Mouse (Mus musculus): ENCODE results near the gene Ppib. TPM values are rescaled to one million over a fixed set of nuclear protein-coding genes. Genes with fewer than 3 reads are reported as not detected.

The Ppib gene
- polyA plus RNA-seq, 1 experiment = 338 TPM

- Histone ChIP-seq H3K27me3 (replicated peaks; ENCODE audit: control insufficient read depth, insufficient read depth, low read length) (no peaks in the 10 kb centered on the region), H3K4me3 (ENCODE audit: insufficient read depth, low read depth, low read length) (no peak overlapping the region)
- 99% methylated on average over 3 of the region's 3 CpGs for WGBS
Observed at GRCm38 (mm10) chr9:66043241-66043640, 16.8 kb upstream of the Ppib start.

GRCm38 (mm10) chr9:66049931-66050601, 10.0 kb upstream of the Ppib start:
- no peaks in the 10 kb centered on the region for H3K27me3 ChIP-seq (replicated peaks; ENCODE audit: control insufficient read depth, insufficient read depth, low read length)

More at GRCm38 (mm10) chr9:66043241-66043640, 16.8 kb upstream of the Ppib start:
- no peak for TF ChIP-seq POLR2A (IDR thresholded peaks at IDR 0.05; ENCODE audit: low read depth, low read length)
- no peak for TF ChIP-seq CTCF (conservative IDR thresholded peaks at IDR 0.05; ENCODE audit: insufficient read depth, insufficient read length, low read depth, low read length)
- Histone ChIP-seq H3K27ac (ENCODE audit: insufficient read depth, low read depth, low read length) (no peak overlapping the region), H3K4me1 (ENCODE audit: control insufficient read depth, insufficient read depth, low read length) (no peaks in the 10 kb centered on the region), H3K36me3 (ENCODE audit: control insufficient read depth, insufficient read depth, low read length) (no peaks in the 10 kb centered on the region)
- DNase-seq = no peak

DNA sequence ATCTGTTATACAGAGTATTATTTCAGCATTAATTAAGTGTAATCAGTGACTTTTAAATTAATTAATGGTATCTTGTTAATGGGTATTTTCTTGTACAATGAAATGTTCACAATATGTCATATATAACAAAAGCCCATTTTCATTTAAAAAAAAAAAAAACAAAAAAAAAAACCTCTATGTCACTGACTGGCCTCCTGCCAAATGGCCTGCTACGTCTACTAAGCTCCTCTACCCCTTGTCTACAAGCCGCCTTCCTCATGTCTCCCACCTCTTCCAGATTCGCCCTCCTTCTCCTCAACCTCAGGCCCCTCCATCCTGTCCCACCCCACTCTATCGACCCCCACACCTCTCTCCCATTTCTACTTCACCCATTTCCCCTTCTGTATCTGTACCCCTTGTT, 8.5 kb upstream of the Ppib start:
- Histone ChIP-seq H3K27me3 (replicated peaks; ENCODE audit: control insufficient read depth, insufficient read depth, low read length) (no peaks in the 10 kb centered on the region), H3K4me1 (ENCODE audit: control insufficient read depth, insufficient read depth, low read length) (no peaks in the 10 kb centered on the region; the same call in 1 of the 2 replicates), H3K36me3 (ENCODE audit: control insufficient read depth, insufficient read depth, low read length) (no peaks in the 10 kb centered on the region), H3K4me3 (ENCODE audit: insufficient read depth, low read depth, low read length) (no peak overlapping the region), H3K27ac (ENCODE audit: insufficient read depth, low read depth, low read length) (no peak overlapping the region)
- DNase-seq = no peak
- 67% methylated on average over 4 of the region's 4 CpGs for WGBS
- TF ChIP-seq CTCF (conservative IDR thresholded peaks at IDR 0.05; ENCODE audit: insufficient read depth, insufficient read length, low read depth, low read length) (no peak), POLR2A (IDR thresholded peaks at IDR 0.05; ENCODE audit: low read depth, low read length) (no peak)

More at GRCm38 (mm10) chr9:66049931-66050601, 10.0 kb upstream of the Ppib start:
- no peak overlapping the region for H3K4me3 ChIP-seq (ENCODE audit: insufficient read depth, low read depth, low read length)
- TF ChIP-seq CTCF (conservative IDR thresholded peaks at IDR 0.05; ENCODE audit: insufficient read depth, insufficient read length, low read depth, low read length) = no peak
- no peak for TF ChIP-seq POLR2A (IDR thresholded peaks at IDR 0.05; ENCODE audit: low read depth, low read length)
- WGBS = 67% methylated on average over 6 of the region's 6 CpGs
- H3K27ac ChIP-seq (ENCODE audit: insufficient read depth, low read depth, low read length) = no peak overlapping the region
- no peaks in the 10 kb centered on the region; the same call in 1 of the 2 replicates for H3K4me1 ChIP-seq (ENCODE audit: control insufficient read depth, insufficient read depth, low read length)
- no peak for DNase-seq
- H3K36me3 ChIP-seq (ENCODE audit: control insufficient read depth, insufficient read depth, low read length) = no peaks in the 10 kb centered on the region

DNA sequence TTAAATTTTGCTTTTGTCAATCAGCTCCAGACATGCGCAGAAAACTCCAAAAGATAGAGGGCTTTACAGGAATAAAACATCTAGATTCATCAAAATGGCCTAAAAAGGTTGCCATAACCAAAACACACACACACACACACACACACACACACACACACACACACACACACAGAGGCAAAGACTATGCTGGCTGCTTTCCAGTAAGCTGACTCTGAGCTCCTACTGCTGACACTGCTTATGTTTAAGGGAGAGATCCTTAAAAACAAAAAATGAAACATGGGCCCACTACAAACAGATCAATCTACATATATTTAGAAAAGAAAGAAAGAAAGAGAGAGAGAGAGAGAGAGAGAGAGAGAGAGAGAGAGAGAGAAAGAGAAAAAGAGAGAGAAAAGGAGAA, 7.3 kb upstream of the Ppib start:
- no peak for TF ChIP-seq CTCF (conservative IDR thresholded peaks at IDR 0.05; ENCODE audit: insufficient read depth, insufficient read length, low read depth, low read length)
- no peak for TF ChIP-seq POLR2A (IDR thresholded peaks at IDR 0.05; ENCODE audit: low read depth, low read length)
- H3K36me3 ChIP-seq (ENCODE audit: control insufficient read depth, insufficient read depth, low read length) = no peaks in the 10 kb centered on the region
- DNase-seq = no peak
- no peaks in the 10 kb centered on the region; the same call in 1 of the 2 replicates for H3K4me1 ChIP-seq (ENCODE audit: control insufficient read depth, insufficient read depth, low read length)
- H3K27ac ChIP-seq (ENCODE audit: insufficient read depth, low read depth, low read length) = no peak overlapping the region
- H3K27me3 ChIP-seq (replicated peaks; ENCODE audit: control insufficient read depth, insufficient read depth, low read length) = no peaks in the 10 kb centered on the region
- H3K4me3 ChIP-seq (ENCODE audit: insufficient read depth, low read depth, low read length) = no peak overlapping the region
- 100% methylated on average over 1 of the region's 1 CpGs for WGBS

DNA sequence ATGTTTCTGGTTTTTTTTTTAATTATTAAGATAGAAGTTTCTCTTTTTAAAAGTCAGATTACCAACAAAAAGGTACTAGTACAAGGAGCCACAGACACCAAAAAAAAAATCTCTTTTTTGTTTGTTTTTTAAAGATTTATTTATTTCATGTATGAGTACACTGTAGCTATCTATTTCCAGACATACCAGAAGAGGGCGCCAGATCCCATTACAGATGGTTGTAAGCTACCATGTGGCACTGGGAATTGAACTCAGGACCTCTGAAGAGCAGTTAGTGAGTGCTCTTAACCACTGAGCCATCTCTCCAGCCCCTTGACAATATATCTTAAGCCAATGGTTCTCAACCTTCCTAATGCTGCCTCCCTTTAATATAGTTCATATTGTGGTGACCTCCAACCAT, 6.4 kb upstream of the Ppib start:
- Histone ChIP-seq H3K27me3 (replicated peaks; ENCODE audit: control insufficient read depth, insufficient read depth, low read length) (no peaks in the 10 kb centered on the region), H3K36me3 (ENCODE audit: control insufficient read depth, insufficient read depth, low read length) (no peaks in the 10 kb centered on the region), H3K4me3 (ENCODE audit: insufficient read depth, low read depth, low read length) (no peak overlapping the region), H3K4me1 (ENCODE audit: control insufficient read depth, insufficient read depth, low read length) (no peaks in the 10 kb centered on the region; the same call in 1 of the 2 replicates), H3K27ac (ENCODE audit: insufficient read depth, low read depth, low read length) (no peak overlapping the region)
- no peak for DNase-seq
- no peak for TF ChIP-seq POLR2A (IDR thresholded peaks at IDR 0.05; ENCODE audit: low read depth, low read length)
- TF ChIP-seq CTCF (conservative IDR thresholded peaks at IDR 0.05; ENCODE audit: insufficient read depth, insufficient read length, low read depth, low read length) = no peak
- 29% methylated on average over 1 of the region's 1 CpGs for WGBS

DNA sequence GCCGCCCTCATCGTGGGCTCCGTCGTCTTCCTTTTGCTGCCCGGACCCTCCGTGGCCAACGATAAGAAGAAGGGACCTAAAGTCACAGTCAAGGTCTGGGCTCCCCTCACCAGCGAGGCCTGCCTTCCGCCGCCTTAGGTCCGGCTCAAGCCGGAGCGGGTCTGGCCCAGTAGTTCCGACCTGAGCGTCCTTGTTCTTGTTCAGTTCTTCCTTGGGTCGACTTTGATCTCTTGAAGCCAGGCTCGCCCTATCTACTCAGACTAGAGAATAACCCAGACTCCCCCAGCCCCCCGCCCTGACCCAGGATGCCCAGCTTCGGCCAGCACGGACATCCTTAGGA, 256 bp downstream of the Ppib start:
- DNase-seq = no peak
- TF ChIP-seq CTCF (conservative IDR thresholded peaks at IDR 0.05; ENCODE audit: insufficient read depth, insufficient read length, low read depth, low read length) (no peak), POLR2A (IDR thresholded peaks at IDR 0.05; ENCODE audit: low read depth, low read length) (no peak)
- under 1% methylated on average over 20 of the region's 20 CpGs for WGBS
- H3K4me3 ChIP-seq (ENCODE audit: insufficient read depth, low read depth, low read length) = peak overlapping the region; percentile 89
- no peaks in the 10 kb centered on the region for H3K27me3 ChIP-seq (replicated peaks; ENCODE audit: control insufficient read depth, insufficient read depth, low read length)
- H3K27ac ChIP-seq (ENCODE audit: insufficient read depth, low read depth, low read length) = peak overlapping the region; percentile 85
- no peaks in the 10 kb centered on the region for H3K36me3 ChIP-seq (ENCODE audit: control insufficient read depth, insufficient read depth, low read length)
- H3K4me1 ChIP-seq (ENCODE audit: control insufficient read depth, insufficient read depth, low read length) = peaks cover 7% of the 10 kb centered on the region; the same call in 1 of the 2 replicates

DNA sequence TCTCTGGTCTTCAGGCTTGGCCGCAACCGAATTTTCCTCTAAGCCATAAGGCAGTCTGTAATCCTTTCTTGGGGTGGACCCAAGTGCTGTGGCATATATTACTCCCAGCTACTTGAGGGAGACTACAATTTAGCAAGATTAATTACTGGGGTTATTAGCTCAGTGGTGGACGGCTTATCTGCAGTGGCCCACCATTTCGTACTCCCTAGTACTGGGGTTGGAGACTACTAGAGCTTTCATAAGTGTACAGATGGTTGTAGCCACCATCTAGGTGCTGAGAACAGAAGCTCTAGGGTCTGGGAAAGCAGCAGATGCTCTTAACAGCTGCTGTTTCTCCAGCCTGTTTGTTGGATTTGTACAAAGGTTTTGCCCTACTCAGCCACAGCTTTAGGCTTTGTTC, 964 bp downstream of the Ppib start:
- H3K27ac ChIP-seq (ENCODE audit: insufficient read depth, low read depth, low read length) = no peak overlapping the region
- no peaks in the 10 kb centered on the region for H3K36me3 ChIP-seq (ENCODE audit: control insufficient read depth, insufficient read depth, low read length)

More for the DNA sequence above, 964 bp downstream of the Ppib start:
- Histone ChIP-seq H3K4me3 (ENCODE audit: insufficient read depth, low read depth, low read length) (peak overlapping the region; percentile 89), H3K27me3 (replicated peaks; ENCODE audit: control insufficient read depth, insufficient read depth, low read length) (no peaks in the 10 kb centered on the region), H3K4me1 (ENCODE audit: control insufficient read depth, insufficient read depth, low read length) (peaks cover 7% of the 10 kb centered on the region; the same call in 1 of the 2 replicates)
- no peak for DNase-seq
- TF ChIP-seq POLR2A (IDR thresholded peaks at IDR 0.05; ENCODE audit: low read depth, low read length) (no peak), CTCF (conservative IDR thresholded peaks at IDR 0.05; ENCODE audit: insufficient read depth, insufficient read length, low read depth, low read length) (no peak)
- 10% methylated on average over 4 of the region's 4 CpGs for WGBS
